Mouse (Mus musculus) small intestine, adult 10 weeks (tissue): ENCODE data around the gene Rfpl4. TPM values are rescaled to one million over a fixed set of nuclear protein-coding genes. Genes with fewer than 3 reads are reported as not detected.

Experiments
- polyA plus RNA-seq: library from polyadenylated mRNA; stranded (reverse); fragments of 350-450 nt; fragmentation: Illumina TruSeq; extraction: RNeasy Lipid Tissue Mini Kit (QIAGEN cat#74804); gene quantifications from one replicate; pipeline ENCODE4 v1.2.3, GENCODE M21; 2014; ENCODE audit warnings: low replicate concordance

Rfpl4 gene
- not detected for polyA plus RNA-seq

GRCm38 (mm10) chr7:5116850-5117249 is at the start of gene Rfpl4:
Gene Rfpl4 (minus strand): TSS chr7:5116950.

DNA sequence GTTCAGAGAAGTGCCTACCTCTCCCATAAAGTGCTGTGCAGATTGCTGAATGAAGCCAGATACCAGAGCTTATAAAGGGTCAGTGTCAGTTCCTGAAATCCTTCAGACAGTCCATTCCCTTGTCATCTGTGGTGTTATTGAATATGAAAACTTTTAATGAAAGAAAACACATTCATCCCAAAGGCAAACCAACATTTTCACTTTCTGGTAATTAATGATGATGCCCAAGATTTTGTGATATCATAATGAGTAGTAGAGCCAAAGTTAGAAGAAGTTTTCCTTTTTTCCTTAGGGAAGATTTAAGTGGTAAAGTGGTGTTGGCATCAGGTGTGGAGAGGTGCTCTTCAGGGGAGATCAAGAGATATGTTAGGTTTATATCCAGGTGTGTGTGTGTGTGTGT is 32.8 kb upstream of the Rfpl4 start, which contains the start of gene Vmn1r55:
Vmn1r55 (minus strand) TSS at position 101 of the 400 bp plus-strand sequence.

GRCm38 (mm10) chr7:5125549-5126406 is 9.0 kb upstream of the Rfpl4 start, which contains the start of gene Rasl2-9:
Gene Rasl2-9 (minus strand): TSS chr7:5125950.

DNA sequence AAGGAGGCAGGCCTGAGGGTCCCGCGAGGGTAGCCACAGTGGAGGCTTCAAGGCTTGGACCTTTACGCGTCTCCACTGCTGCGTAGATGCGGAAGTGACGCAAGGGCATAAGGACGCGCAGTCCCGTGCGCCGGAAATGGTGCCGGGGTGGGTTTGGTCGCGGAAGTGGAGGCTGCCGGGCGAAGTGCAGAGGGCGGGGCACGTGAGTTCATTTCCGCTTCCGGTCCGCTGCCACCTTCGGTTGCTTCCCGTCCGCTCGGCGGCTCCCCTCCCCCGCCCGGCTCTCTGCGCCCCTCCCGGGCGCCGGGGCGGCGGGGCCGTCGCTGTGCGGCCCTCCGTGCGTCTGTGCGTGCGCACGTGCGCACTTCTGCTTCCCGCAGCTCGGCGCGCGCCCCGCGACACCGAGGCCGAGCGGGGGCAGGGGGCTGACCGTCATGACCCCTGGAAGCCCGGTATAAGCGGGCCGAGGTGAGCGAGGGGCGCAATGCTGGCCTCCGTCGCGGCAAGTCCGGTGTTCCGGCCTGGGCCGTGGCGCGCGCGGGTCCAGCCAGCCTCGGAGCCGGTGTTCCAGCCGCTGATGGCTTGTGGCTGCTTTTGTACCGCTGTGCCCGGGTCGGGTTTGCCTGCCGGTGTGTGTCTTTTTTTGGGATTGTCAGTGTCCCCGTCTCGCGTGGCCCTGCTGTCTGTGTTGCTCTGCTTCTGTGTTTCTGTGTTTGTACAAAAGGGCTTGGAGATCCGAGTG is 36.6 kb downstream of the Rfpl4 start, which contains the start of gene Epn1:
Epn1 (plus strand) TSS at position 226 of the 742 bp plus-strand sequence.

DNA sequence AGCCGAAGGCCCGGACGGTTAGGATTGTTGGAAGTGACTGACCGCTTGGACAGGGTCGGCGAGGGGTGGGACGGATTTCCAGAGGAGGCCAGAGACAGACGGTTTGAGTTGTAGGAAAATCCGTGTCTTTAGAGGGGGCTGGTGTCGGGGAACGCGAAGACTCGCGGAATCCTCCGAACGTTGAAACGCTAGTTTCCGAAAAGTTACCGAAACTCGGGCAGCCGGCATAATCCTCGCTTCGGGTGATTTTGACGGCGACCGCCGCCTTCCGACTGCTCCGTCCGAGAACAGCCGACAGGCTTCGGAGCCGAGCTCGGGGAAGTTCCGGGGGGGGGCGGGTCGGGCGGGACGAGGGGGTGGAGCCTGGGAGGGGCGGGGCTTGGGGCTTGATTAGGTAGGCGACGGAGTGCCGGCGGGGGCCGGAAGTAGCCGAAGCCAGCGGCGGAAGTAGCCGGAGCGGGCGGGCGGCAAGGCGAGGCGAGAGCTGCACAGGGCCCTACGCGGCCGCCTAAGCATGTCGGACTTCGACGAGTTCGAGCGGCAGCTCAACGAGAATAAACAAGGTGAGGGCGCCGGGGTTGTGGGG is 54.9 kb downstream of the Rfpl4 start, which contains the start of gene U2af2:
U2af2 (plus strand) TSS at position 370 of the 586 bp plus-strand sequence.

Other genes with a start within 250 kb of the Rfpl4 start
- 0.97 TPM for gene Isoc2b, start 246.7 kb downstream of the Rfpl4 start, polyA plus RNA-seq
- 0.85 TPM for gene Isoc2a, start 239.8 kb downstream of the Rfpl4 start, polyA plus RNA-seq
- gene Gm36210, start 210.4 kb downstream of the Rfpl4 start, polyA plus RNA-seq, result not detected
- gene Zfp628, start 201.7 kb downstream of the Rfpl4 start, polyA plus RNA-seq, result not detected
- gene Nat14, start 194.9 kb downstream of the Rfpl4 start, polyA plus RNA-seq, result 0.59 TPM
- not detected for gene Ssc5d, start 191.2 kb downstream of the Rfpl4 start, polyA plus RNA-seq
- not detected for gene Sbk2, start 152.5 kb downstream of the Rfpl4 start, polyA plus RNA-seq
- not detected for gene Sbk3, start 145.8 kb downstream of the Rfpl4 start, polyA plus RNA-seq
- 8.2 TPM for gene Zfp579, start 120.8 kb downstream of the Rfpl4 start, polyA plus RNA-seq
- not detected for gene Zfp524, start 102.5 kb downstream of the Rfpl4 start, polyA plus RNA-seq
- 9.3 TPM for gene Fiz1, start 102.3 kb downstream of the Rfpl4 start, polyA plus RNA-seq
- gene Gm44973, start 101.5 kb downstream of the Rfpl4 start, polyA plus RNA-seq, result 0.48 TPM
- gene Zfp865, start 96.6 kb downstream of the Rfpl4 start, polyA plus RNA-seq, result 3.4 TPM
- not detected for gene Ccdc106, start 96.4 kb downstream of the Rfpl4 start, polyA plus RNA-seq
- gene 4632433K11Rik, start 82.8 kb downstream of the Rfpl4 start, polyA plus RNA-seq, result 1.6 TPM
- 6.2 TPM for gene Zfp784, start 78.5 kb downstream of the Rfpl4 start, polyA plus RNA-seq
- gene Zfp580, start 65.4 kb downstream of the Rfpl4 start, polyA plus RNA-seq, result 0.56 TPM
- 11.5 TPM for gene U2af2, start 54.8 kb downstream of the Rfpl4 start, polyA plus RNA-seq
- gene Epn1, start 36.7 kb downstream of the Rfpl4 start, polyA plus RNA-seq, result 0.63 TPM
- 2.1 TPM for gene Rasl2-9, start 9.0 kb upstream of the Rfpl4 start, polyA plus RNA-seq
- not detected for gene Vmn1r55, start 32.7 kb upstream of the Rfpl4 start, polyA plus RNA-seq
- gene Vmn1r56, start 79.8 kb upstream of the Rfpl4 start, polyA plus RNA-seq, result not detected
- not detected for gene Vmn1r57, start 101.5 kb upstream of the Rfpl4 start, polyA plus RNA-seq
- gene Gm5065, start 233.6 kb upstream of the Rfpl4 start, polyA plus RNA-seq, result not detected
- gene Nlrp2, start 234.1 kb upstream of the Rfpl4 start, polyA plus RNA-seq, result not detected